Mouse (Mus musculus): ENCODE data around the gene Angpt4.
A peak's percentile ranks its signal among the peaks of the same experiment; 100 is the strongest.

The Angpt4 gene

DNA sequence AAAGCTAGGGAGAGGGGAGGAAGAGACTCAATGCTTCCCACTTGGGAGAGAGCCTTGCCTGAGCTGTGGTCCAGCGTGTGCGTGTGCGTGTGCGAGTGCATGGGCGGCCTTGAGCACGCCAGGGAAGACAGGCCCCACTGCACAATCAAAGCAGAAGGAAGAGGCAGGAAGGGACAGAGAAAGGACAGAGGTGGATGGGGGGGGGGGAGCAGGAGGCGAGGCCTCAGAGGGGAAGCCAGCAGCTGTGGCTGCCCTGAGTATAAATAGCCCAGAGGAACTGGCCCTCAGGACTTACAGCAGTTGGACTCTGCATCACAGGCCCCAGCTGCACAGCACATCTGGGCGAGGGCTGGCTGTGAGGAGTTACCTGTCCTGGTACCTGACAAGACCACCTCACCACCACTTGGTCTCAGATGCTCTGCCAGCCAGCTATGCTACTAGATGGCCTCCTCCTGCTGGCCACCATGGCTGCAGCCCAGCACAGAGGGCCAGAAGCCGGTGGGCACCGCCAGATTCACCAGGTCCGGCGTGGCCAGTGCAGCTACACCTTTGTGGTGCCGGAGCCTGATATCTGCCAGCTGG lies at the start of gene Angpt4:
Gene Angpt4, plus strand, starts transcription at position 292 of the 582 bp plus-strand sequence.
- DNase-seq (ENCODE audit: low read depth), result no peak

DNA sequence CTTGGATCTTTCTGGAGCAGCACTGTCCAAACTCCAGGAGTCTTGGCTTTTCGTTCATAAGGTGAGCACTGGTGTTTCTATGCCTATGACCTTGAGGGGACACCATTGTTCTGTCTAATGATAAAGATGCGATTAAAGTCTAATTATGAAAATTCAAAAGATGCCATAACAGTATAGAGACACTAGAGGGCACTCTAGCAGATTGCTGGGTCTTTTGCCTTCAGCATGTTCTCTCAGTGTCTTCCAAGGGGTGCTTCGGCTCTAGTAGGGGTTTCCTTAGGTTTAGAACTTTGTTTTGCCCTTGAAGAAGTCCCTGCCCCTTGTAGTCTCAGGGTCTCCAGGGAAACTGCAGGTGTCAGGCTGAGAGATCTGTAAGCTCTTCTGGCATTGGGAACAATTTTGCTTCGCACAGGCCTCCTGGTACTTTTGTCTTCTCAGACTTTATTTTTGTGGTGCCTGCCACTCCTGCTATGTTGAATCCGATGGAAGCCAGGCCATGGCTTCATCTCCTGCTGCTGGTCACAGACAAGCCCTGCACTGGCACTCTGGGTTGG lies 48.7 kb upstream of the Angpt4 start:
- DNase-seq (ENCODE audit: low read depth), result no peak

DNA sequence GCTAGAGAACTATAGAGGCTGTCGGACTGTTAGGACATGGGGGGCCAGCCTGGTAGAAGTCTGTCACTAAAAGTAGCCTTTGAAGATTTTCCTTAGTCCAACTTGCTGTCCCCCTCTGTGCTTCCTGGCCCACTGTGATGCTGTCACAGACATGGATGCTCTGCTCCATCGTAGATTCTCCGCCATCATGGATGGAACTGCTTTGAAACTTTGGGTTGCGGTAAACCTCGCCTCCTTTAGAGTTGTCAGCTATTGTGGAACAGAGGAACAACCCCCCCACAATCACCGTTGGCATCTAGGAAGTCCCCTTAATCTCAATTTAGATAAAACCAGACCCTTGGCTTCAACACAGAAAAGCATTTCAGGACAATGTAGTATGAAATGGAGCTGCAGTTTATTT lies 46.1 kb upstream of the Angpt4 start:
- no peak for DNase-seq (ENCODE audit: low read depth)

DNA sequence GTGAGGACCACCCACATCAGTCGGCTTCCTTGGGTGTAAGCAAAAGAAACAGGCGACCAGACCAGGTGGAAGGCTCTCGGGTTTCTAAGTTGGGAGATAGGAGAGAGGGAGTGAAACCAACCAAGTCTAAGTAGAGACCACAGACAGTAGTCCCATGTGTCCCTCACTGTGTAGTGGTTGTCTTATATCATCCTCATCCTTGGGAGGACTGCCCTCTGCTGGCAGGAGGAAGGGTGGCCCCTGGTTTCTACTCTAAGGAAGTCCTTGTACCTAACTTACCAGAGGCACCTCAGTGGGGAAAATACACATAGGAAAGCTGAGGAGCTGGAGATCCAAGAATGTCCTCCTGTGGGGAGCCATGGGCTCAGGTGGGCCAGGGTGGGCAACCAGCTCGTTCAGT lies 44.5 kb upstream of the Angpt4 start:
- DNase-seq (ENCODE audit: low read depth), result peak; percentile 50

DNA sequence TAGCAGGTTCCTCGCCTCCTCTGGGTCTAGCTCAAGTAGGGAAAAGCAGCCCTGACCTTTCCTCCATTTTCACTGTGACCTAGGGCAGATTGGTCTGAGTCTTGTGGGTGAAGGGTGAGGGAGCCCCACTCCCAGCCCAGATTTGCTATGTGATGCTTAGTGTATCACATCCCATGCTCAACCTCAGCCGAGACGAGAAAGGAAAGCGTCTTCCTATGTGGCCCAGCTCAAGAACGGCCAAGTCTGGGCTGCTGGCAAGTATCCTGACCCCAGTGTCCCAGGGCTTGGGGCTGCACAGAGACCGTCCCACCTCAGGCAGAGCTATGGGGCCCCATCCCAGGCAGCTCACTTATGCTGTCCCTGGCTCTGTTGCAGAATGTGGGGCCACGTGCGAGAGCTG lies 42.8 kb upstream of the Angpt4 start:
- no peak for DNase-seq (ENCODE audit: low read depth)

DNA sequence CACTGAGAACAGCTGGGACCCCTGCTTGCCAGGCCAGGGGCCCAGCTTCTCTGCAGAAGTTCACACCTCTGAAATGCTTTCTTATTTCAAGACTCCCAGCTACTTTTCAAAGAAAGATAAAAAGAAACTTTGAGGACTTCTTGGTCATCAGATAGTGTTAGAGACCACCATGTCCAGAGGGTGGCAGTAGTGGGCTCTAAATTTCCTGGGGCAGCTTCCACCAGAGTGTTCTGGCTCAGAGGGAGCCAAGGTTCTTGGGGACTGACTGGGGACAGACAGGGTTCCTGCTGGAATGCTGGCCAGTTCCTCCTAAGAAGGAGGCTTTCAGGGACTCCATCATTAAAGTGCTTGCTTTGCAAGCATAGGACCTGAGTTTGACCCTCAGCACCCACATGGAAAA lies 36.5 kb upstream of the Angpt4 start:
- peak; percentile 24 for DNase-seq (ENCODE audit: low read depth)

DNA sequence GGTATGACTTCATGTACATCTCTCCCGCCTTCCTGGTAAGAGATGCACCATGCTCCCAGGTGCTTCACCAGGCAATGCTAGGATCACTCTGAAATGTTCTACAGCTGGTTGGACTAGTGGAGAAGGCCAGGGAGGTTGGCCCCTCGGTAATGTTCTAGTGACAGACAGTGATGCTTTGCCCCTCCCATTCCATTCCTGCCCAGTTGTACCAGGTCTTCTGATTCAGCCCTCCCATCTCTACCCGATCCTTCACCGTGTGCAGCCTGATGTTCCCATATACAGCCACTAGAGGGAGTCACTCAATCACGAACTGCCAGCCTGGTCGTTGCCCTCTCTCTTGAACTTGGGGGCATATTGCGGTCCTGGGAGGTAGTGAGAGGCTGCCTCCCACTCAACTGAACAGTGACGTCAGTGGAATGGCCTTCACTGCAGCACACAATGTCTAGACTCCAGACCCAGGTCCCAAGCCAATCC lies 35.0 kb upstream of the Angpt4 start:
- DNase-seq (ENCODE audit: low read depth), result peak; percentile 29

DNA sequence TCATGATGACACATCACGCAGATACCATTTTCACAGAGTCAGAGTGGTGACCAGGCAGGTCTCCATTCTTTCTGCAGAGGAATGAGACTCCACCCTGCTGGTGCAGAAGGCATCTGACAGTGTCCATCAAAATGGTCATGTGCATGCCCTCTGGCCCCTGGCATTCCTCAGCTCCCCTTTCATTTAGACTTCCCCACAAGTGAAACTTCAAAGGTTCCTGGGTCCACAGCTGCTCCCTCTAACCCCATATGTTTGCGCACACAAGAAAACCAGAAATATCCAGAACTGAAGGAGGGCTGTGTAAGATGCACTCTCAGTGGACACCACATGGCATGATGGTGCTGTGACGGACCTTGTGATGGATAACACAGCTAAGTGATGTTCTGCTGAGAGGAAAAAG lies 32.4 kb upstream of the Angpt4 start:
- no peak for DNase-seq (ENCODE audit: low read depth)

DNA sequence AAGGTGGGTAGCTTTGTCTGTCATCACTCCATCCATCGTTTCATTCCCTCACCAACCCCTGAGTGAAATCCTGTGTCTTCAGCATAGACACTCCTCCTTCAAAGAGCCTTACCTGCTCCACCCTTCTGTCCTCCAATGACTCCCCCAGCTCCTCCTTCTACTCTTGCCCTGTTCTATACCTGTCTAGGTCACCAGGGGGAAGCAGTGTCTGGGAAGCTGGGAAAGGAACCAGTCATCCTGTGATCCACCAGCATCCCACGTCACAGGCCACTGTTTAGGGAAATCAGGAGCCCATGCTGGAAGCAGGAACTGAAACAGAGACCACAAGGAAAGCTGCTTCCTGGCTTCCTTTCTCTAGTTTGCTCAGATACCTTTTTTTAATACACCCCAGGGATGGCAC lies 31.2 kb upstream of the Angpt4 start:
- no peak for DNase-seq (ENCODE audit: low read depth)

DNA sequence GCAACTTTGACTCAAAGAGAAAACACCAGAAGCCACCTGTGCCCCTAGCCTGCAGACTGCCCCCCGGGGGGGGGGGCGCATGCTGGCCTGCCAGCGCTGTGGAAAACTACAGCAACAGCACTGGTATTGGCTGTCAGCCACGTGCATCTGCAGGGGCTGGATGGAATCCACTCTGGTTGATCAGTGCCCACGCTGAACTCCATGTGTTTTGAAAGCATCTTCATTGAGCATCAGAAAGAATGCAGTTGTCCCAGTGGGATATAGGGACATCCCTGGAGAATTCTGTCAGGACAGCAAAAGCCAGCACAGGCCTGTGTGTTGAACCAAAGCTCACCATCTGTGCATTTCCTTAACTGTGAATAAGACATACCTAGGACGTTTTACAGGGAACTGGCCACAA lies 20.0 kb upstream of the Angpt4 start:
- DNase-seq (ENCODE audit: low read depth), result no peak

DNA sequence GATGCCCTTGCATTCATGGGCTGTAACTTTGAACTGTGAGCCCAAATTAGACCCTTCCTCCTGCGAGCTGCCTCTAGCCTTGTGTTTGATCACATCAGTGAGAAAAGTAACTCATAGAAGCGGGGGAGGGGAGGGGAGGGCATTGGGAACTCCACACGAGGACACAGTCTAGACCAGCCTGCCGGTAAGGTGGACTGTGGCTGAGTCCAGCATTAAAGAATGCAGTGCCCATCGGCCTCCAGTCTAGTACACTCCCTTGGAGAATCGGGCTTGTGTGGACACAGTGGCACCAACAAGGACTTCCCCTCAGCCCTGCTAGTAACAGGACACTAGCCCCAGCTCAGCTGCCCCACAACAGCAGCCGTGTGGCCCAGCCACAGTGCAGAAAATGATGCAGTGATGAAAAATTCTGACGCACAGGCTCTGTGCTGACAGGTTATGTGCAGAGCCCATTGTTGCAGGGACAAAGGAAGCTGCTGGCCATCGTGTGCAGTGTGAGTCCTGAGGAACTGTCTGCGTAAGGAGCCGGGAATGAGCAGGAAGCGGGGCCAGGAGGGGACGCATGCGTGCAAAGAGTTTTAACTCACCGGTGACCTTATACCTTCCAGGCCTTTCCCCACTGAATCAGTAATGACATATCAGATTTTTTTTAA lies 17.8 kb upstream of the Angpt4 start:
- no peak for DNase-seq (ENCODE audit: low read depth)

DNA sequence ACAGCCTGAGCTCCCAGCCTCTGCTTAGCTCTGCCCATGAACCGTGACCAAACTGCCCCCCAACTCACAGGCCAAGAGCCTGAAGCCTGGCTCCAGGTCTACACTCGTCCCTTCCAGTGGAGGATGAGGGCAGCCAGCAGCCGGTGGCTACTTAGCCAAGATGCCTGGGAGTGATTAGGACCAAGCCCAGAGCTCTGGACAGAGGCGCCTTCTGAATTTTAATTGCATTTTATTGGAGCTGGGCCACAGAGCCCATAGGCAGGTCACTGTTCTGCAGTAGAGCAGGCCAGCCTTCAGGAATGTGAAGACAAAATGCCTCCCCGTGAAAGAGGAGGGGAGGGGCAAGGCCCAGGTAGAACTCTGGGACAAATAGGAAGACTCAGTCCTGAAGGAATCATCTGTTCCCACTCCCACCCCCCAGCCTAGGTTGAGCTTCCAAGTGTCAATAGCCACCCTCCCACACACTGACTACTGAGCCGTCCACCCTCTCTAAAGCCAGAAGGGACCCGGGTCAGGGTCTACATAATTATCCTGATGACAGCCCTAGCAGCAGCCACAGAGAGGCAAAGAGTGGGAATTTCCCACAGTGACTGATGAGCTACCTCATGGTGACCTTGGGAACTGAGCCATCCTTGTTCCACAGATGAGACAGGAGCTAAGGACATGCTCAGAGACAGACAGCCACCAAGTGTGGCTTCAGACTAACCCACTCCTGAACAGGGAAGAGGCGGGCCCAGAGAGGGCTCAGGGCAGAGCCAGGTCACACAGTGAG lies 16.6 kb upstream of the Angpt4 start:
- DNase-seq (ENCODE audit: low read depth), result no peak

DNA sequence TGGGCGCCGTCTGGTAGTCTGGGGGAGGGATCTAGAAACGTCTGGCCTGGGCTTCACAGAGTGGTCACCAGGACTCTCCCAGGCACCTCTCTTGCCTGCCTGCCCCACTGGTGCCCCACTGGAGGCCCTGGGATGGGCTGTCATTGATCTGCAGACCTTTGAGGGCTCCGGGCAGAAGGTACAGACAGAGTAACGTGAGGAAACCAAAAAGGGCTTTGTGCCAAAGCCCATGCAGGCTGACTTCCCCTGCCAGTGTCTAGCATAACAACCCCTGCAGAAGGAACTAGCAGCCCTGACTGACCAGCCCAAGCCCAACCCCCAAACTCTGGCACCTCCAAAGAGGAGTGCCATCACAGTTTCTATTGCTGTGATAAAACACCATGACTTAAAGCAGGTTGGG lies 15.1 kb upstream of the Angpt4 start:
- no peak for DNase-seq (ENCODE audit: low read depth)

DNA sequence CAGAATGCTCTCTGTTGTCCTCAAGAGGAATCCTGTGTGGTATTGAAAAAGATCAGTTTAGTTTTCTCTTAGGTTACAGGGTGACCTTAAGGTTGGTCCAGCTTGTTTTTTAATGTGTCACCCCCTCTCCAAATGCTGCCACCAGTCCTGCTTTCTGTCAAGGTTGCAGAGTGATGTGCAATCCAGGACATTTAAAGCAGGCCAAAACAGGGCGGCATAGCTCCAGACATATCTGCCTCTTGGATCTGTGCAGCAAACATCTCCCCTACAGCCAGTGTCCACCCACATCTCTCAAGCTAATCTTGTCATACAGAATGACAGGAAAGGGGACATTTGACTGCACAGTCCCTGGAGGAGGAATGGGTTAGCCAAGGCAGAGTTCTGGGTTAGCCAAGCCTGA lies 12.9 kb upstream of the Angpt4 start:
- DNase-seq (ENCODE audit: low read depth), result no peak

DNA sequence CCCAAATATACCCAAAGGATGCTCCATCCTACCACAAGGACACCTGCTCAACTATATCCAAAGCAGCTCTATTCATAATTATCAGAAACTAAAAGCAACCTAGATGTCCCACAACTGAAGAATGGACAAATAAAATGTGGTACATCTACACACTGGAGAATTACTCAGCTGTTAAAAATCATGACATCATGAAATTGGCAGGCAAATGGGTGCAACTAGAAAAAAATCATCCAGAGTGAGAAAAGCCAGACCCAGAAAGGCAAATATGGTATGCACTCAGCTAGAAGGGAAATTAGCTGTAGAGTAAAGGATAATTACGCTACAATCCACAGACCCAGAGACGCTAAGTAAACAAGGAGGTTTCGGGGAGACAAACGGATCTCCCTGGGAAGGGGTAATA lies 10.2 kb upstream of the Angpt4 start:
- DNase-seq (ENCODE audit: low read depth), result no peak

DNA sequence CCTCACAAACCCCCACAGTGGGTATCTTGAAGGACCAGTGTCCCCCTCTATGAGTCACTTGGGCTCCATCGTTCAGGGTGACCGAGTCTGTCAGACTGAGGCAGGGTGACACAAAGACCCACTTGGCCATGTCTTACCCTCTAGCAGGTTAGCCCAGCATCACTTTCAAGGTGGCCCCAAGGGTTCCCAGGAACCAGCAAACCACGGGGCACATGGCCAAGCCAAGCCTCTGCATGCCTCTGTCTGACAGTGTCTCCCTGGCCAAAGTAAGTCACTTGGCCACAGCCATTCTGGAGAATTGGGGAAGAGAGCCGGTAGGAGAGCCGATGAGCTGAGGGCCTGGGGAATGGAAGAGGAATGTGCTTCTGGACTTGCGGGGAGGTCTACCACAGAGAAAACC lies 7.7 kb upstream of the Angpt4 start:
- DNase-seq (ENCODE audit: low read depth), result no peak

DNA sequence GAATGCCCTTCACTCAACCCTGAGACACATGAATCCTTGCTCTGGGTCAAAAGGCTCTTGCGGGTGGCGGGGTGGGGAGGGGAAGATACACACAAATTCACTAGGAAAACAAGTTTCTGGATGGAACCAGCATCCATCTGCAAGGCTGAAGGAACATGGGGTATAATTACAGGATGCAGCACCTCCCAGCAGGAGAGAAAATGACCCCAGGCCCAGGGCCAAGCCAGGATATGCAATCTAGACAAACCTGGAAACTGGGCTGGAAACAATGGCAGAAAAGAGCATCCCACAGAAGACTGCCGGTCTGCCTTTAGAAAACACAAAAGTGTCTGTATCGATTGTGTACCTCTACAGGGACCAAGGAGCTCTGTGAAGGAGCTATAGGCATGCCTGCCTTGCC lies 7.1 kb upstream of the Angpt4 start:
- no peak for DNase-seq (ENCODE audit: low read depth)

DNA sequence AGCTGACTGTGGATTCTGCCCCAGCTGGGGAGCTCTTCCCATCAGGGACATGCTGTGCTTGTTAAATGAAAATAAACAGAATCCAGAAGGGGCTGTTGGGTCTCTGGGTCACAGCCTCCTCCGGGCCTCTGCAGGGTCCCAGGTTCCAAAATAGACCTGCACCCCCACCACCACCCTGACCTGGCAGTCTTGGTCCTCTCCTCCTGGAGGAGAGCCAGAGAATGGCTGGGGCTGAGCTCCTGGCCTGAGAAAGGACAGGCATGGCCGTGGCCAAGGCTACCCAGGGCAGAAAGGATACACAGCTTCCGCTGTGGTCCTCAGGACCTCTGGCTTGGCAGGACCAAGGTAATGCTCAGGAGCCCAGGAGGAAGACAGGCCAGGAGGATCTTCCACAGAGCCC lies 6.4 kb upstream of the Angpt4 start:
- DNase-seq (ENCODE audit: low read depth), result no peak

DNA sequence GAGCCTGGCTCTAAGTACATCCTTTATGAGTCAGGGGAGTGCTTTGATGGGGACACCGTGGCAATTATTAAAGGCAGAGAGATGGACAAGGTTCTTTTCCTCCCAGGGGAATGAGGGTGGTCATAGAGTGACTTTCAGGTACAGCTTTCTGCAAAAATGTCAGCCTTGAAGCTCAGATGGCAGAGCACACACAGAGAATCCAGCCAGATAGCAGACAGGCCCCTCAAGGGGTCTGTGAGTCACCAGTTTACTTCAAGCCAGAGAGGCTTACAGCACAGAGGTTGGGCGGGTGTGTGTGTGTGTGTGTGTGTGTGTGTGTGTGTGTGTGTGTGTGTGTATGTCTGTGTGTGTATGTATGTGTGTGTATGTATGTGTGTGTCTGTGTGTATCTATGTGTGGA lies 4.0 kb upstream of the Angpt4 start:
- no peak for DNase-seq (ENCODE audit: low read depth)

DNA sequence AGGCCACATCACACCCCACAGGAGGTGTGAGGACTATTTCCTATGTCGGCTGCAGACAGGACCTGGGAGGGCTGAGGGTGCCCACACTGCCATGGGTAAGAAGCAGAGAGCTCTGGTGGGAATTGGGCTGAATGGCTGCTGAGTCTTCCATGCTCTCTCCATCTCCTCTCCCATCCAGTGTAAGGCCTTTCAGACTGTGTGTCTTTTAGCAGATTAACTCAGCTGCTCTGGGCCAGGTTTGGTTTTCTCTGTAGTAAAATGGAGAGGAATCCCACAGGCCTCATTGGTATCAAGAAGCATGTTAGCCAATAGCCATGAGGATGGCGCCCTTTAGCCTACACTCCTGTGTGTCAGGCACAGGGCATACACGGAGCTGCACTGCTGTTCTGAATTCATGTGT lies 1.6 kb upstream of the Angpt4 start:
- DNase-seq (ENCODE audit: low read depth), result no peak

DNA sequence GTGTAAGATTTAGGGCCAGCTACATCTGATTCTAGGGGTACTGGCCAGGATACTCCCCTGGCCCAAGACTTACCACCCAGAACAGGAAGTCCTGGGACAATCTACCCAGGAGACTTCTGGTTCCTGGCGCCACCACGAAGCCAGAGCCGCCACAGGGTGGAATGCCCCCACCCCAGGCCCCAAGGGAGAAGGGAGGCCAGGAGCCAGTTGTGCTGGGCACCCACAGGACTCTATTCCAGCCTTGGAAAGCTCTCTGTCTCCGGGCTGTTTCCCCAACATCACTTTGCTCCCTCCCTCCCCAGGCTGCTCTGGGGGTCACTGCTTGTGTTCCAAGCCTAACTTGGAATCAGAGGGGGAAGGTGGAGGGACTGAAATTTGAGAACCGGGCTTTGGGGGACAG lies 512 bp upstream of the Angpt4 start:
- no peak for DNase-seq (ENCODE audit: low read depth)

DNA sequence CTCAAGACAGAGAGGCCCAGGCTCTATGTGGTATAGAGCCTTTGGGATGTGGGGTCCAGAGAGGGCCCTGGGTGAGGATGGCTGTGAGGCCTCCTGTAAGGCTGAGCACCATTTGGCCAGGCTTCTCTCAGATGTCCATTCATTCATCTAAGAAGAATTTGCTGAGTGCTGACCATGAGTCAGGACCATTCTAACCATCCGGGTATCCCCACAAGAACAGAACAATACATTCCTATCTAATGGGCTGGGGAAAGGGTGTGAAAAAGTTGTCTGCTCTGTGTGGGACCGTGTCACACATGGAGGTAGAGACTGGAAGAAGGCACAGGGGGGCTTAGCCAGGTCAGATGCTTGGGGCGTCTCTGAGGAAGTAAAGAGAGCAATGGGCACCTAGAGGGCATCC lies 741 bp downstream of the Angpt4 start:
- DNase-seq (ENCODE audit: low read depth), result no peak

DNA sequence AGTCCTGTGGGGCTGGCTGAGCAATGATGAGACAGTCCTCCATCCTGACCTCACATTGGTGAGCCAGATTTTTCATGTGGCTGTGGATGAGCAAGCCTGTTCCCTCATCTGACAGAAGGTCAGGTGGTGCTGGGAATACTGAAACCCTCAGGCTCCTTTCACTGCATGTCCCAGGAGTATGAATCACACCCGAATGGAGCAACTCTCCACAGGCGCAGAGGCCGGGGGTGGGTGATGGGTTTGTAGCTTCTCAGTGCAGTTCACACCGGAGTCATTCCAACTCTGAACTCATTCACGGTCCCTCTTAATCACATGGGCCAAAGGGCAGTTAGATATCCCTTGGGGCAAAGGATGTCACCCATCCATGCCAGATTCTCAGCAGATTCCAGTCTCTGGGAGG lies 3.1 kb downstream of the Angpt4 start:
- no peak for DNase-seq (ENCODE audit: low read depth)
